Mouse (Mus musculus): ENCODE results near the gene Slc26a1. TPM values are rescaled to one million over a fixed set of nuclear protein-coding genes. Genes with fewer than 3 reads are reported as not detected.

The Slc26a1 gene
- total and polyA plus RNA-seq, 2 experiments from 2014 or later = 3.9 to 6.9 TPM

GRCm38 (mm10) chr5:108628891-108629633 lies 46.3 kb downstream of the Slc26a1 start:
- H3K4me1 ChIP-seq (ENCODE audit: insufficient read depth) = 0 out of 2 replicates have a peak, but pooled peaks cover 4% of the 10 kb centered on the region
- H3K27ac ChIP-seq (ENCODE audit: low read depth, low read length) = peak overlapping the region; percentile 89
- H3K4me3 ChIP-seq (ENCODE audit: low read depth, low read length) = peak overlapping the region; percentile 91
- TF ChIP-seq CTCF (IDR thresholded peaks at IDR 0.05; ENCODE audit: low read depth) = no peak
- WGBS = 3% methylated on average over 32 of the region's 32 CpGs
- DNase-seq (no peak), ATAC-seq (peak; percentile 79)
- H3K9me3 ChIP-seq (ENCODE audit: low read length) = no peaks in the 10 kb centered on the region
- peaks cover 4% of the 10 kb centered on the region for H3K36me3 ChIP-seq (ENCODE audit: insufficient read depth)
- peak overlapping the region; percentile 89 for H3K4me2 ChIP-seq (ENCODE audit: low read depth)
- peak overlapping the region; percentile 96 for H3K9ac ChIP-seq
- H3K27me3 ChIP-seq (ENCODE audit: insufficient read depth, low read length) = no peaks in the 10 kb centered on the region

DNA sequence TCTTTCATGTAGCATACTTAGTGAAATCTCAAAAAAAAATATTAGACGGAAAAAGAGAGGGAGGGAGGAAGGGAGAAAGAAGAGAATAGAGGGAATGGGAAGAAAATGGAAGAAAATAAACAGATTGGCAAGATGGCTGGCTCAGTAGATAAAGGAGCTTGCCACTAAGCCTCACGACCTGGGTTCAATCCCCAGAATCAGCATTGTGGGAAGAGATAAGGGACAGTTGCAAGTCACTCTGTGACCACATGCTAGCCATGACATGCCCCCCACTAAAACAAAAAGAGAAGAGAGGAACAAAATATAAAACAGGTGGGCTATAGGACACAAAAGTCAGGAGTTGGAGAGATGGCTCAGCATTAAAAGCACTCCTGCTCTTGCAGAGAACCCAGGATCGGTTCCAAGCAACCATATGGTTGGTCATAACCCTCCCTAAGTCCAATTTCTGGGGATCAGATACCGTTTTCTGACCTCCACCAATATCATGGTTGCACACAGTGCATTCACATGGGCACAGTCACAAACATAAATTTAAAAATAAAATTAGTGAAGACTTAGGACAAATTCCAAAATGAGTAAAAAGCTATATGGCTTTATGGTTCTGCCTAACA lies 49.2 kb downstream of the Slc26a1 start:
- Histone ChIP-seq H3K27ac (ENCODE audit: low read depth, low read length) (no peak overlapping the region), H3K36me3 (ENCODE audit: insufficient read depth) (peaks cover 29% of the 10 kb centered on the region), H3K4me1 (ENCODE audit: insufficient read depth) (0 out of 2 replicates have a peak, but pooled peaks cover 4% of the 10 kb centered on the region), H3K9me3 (ENCODE audit: low read length) (no peaks in the 10 kb centered on the region), H3K4me2 (ENCODE audit: low read depth) (no peak overlapping the region), H3K9ac (no peak overlapping the region), H3K4me3 (ENCODE audit: low read depth, low read length) (no peak overlapping the region), H3K27me3 (ENCODE audit: insufficient read depth, low read length) (no peaks in the 10 kb centered on the region)
- 81% methylated on average over 4 of the region's 4 CpGs for WGBS
- no peak for TF ChIP-seq CTCF (IDR thresholded peaks at IDR 0.05; ENCODE audit: low read depth)
- no peak for ATAC-seq
- no peak for DNase-seq

DNA sequence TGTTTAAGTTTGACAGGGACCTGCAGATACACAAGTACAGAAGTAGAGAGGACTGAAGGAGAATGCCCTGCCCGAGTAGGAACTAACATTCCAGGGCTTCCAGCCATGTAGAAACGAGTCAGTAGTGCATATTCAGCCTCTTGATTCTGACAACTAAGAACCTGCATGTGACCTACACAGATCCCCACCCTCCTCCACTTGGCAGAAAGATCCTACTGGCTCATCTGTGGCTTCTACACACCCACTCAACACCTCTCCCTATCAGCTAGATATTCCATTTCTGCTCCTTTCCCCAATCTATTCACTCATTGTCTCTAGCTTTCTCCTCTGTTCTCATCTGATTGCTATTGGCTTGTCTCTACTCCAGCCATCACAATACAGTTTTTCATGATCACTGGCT lies 53.5 kb downstream of the Slc26a1 start:
- H3K4me1 ChIP-seq (ENCODE audit: insufficient read depth) = no peaks in the 10 kb centered on the region
- no peak overlapping the region for H3K4me2 ChIP-seq (ENCODE audit: low read depth)
- H3K9ac ChIP-seq = no peak overlapping the region
- H3K4me3 ChIP-seq (ENCODE audit: low read depth, low read length) = no peak overlapping the region
- no peak for ATAC-seq
- no peaks in the 10 kb centered on the region for H3K9me3 ChIP-seq (ENCODE audit: low read length)
- no peak for DNase-seq
- H3K27ac ChIP-seq (ENCODE audit: low read depth, low read length) = no peak overlapping the region
- H3K27me3 ChIP-seq (ENCODE audit: insufficient read depth, low read length) = no peaks in the 10 kb centered on the region
- WGBS = 84% methylated on average over 2 of the region's 2 CpGs
- H3K36me3 ChIP-seq (ENCODE audit: insufficient read depth) = peaks cover 46% of the 10 kb centered on the region
- TF ChIP-seq CTCF (IDR thresholded peaks at IDR 0.05; ENCODE audit: low read depth) = no peak

Other genes with a start within 250 kb of the Slc26a1 start
- gene Atp5k, start 241.1 kb downstream of the Slc26a1 start, total RNA-seq (2014; rRNA removed) = 152 and 289 TPM in 2 replicates
- gene Atp5k, start 241.1 kb downstream of the Slc26a1 start, polyA plus RNA-seq (2015; fragmentation: Nextera tagmentation; extraction: Ambion mirVana) = 489 and 610 TPM in 2 replicates
- 0.05 and 0.38 TPM in 2 replicates for gene Mfsd7a, start 226.7 kb downstream of the Slc26a1 start, total RNA-seq (2014; rRNA removed)
- gene Mfsd7a, start 226.7 kb downstream of the Slc26a1 start, polyA plus RNA-seq (2015; fragmentation: Nextera tagmentation; extraction: Ambion mirVana) = 0.12 and 0.13 TPM in 2 replicates
- 38.3 and 42.7 TPM in 2 replicates for gene Pcgf3, start 214.3 kb downstream of the Slc26a1 start, total RNA-seq (2014; rRNA removed)
- gene Pcgf3, start 214.3 kb downstream of the Slc26a1 start, polyA plus RNA-seq (2015; fragmentation: Nextera tagmentation; extraction: Ambion mirVana) = 12.1 and 18.2 TPM in 2 replicates
- gene Cplx1, start 125.5 kb downstream of the Slc26a1 start, total RNA-seq (2014; rRNA removed) = 38.1 and 51.1 TPM in 2 replicates
- gene Cplx1, start 125.5 kb downstream of the Slc26a1 start, polyA plus RNA-seq (2015; fragmentation: Nextera tagmentation; extraction: Ambion mirVana) = 146 and 168 TPM in 2 replicates
- 77.6 and 79.1 TPM in 2 replicates for gene Gak, start 45.8 kb downstream of the Slc26a1 start, total RNA-seq (2014; rRNA removed)
- 44.6 and 48.6 TPM in 2 replicates for gene Gak, start 45.8 kb downstream of the Slc26a1 start, polyA plus RNA-seq (2015; fragmentation: Nextera tagmentation; extraction: Ambion mirVana)
- 17.5 and 27.2 TPM in 2 replicates for gene Tmem175, start 45.8 kb downstream of the Slc26a1 start, total RNA-seq (2014; rRNA removed)
- gene Tmem175, start 45.8 kb downstream of the Slc26a1 start, polyA plus RNA-seq (2015; fragmentation: Nextera tagmentation; extraction: Ambion mirVana) = 32.2 and 34.8 TPM in 2 replicates
- 5.7 and 8.7 TPM in 2 replicates for gene Idua, start 15.2 kb downstream of the Slc26a1 start, total RNA-seq (2014; rRNA removed)
- gene Idua, start 15.2 kb downstream of the Slc26a1 start, polyA plus RNA-seq (2015; fragmentation: Nextera tagmentation; extraction: Ambion mirVana) = 4.3 and 6.3 TPM in 2 replicates
- gene Dgkq, start 5.9 kb downstream of the Slc26a1 start, total RNA-seq (2014; rRNA removed) = 54.5 and 59.5 TPM in 2 replicates
- gene Dgkq, start 5.9 kb downstream of the Slc26a1 start, polyA plus RNA-seq (2015; fragmentation: Nextera tagmentation; extraction: Ambion mirVana) = 8.6 and 11.6 TPM in 2 replicates
- gene Fgfrl1, start 16.8 kb upstream of the Slc26a1 start, total RNA-seq (2014; rRNA removed) = 13.8 and 17.1 TPM in 2 replicates
- gene Fgfrl1, start 16.8 kb upstream of the Slc26a1 start, polyA plus RNA-seq (2015; fragmentation: Nextera tagmentation; extraction: Ambion mirVana) = 5.5 and 7.1 TPM in 2 replicates
- gene Rnf212, start 99.4 kb upstream of the Slc26a1 start, total RNA-seq (2014; rRNA removed) = not detected in 2 replicates
- not detected in 2 replicates for gene Rnf212, start 99.4 kb upstream of the Slc26a1 start, polyA plus RNA-seq (2015; fragmentation: Nextera tagmentation; extraction: Ambion mirVana)
- gene Tmed11, start 119.8 kb upstream of the Slc26a1 start, total RNA-seq (2014; rRNA removed) = not detected in 2 replicates
- gene Tmed11, start 119.8 kb upstream of the Slc26a1 start, polyA plus RNA-seq (2015; fragmentation: Nextera tagmentation; extraction: Ambion mirVana) = not detected in 2 replicates
- not detected in 2 replicates for gene Vmn2r8, start 133.3 kb upstream of the Slc26a1 start, total RNA-seq (2014; rRNA removed)
- gene Vmn2r8, start 133.3 kb upstream of the Slc26a1 start, polyA plus RNA-seq (2015; fragmentation: Nextera tagmentation; extraction: Ambion mirVana) = not detected in 2 replicates
- not detected in 2 replicates for gene Vmn2r9, start 177.0 kb upstream of the Slc26a1 start, total RNA-seq (2014; rRNA removed)
- gene Vmn2r9, start 177.0 kb upstream of the Slc26a1 start, polyA plus RNA-seq (2015; fragmentation: Nextera tagmentation; extraction: Ambion mirVana) = not detected in 2 replicates

All from forebrain, postnatal 0 days (tissue).